Mouse (Mus musculus) liver, embryonic 18 days (tissue): ENCODE results near the gene Tmed1. TPM values are rescaled to one million over a fixed set of nuclear protein-coding genes. Genes with fewer than 3 reads are reported as not detected.

ENCODE experiments used
- polyA plus RNA-seq: library from polyadenylated mRNA; depleted of rRNA; stranded (reverse); fragments of >200 nt; gene quantifications from 2 replicates; pipeline ENCODE4 v1.2.3, GENCODE M21; 2012; rRNA removed

The Tmed1 gene
- 18.9 and 20.8 TPM in 2 replicates for polyA plus RNA-seq

GRCm38 (mm10) chr9:21509772-21510688 lies at the start of gene Tmed1:
Gene Tmed1, minus strand, starts transcription at chr9:21510252.

GRCm38 (mm10) chr9:21546789-21547074 lies 36.7 kb upstream of the Tmed1 start, which contains the start of gene Carm1:
Gene Carm1, plus strand, starts transcription at chr9:21546894.

GRCm38 (mm10) chr9:21525937-21526633 lies 16.0 kb upstream of the Tmed1 start, which contains the start of gene AB124611:
Gene AB124611, plus strand, starts transcription at chr9:21526176.

Other genes starting within 250 kb of the Tmed1 start
- 28.1 and 29.4 TPM in 2 replicates for gene Atg4d, start 245.0 kb downstream of the Tmed1 start, polyA plus RNA-seq
- gene Kri1, start 222.3 kb downstream of the Tmed1 start, polyA plus RNA-seq = 16.4 and 19.3 TPM in 2 replicates
- gene Cdkn2d, start 218.8 kb downstream of the Tmed1 start, polyA plus RNA-seq = 50.5 and 57.7 TPM in 2 replicates
- gene Ap1m2, start 197.9 kb downstream of the Tmed1 start, polyA plus RNA-seq = 0.45 and 0.55 TPM in 2 replicates
- gene Slc44a2, start 189.6 kb downstream of the Tmed1 start, polyA plus RNA-seq = 13.5 and 14.8 TPM in 2 replicates
- gene Ilf3, start 142.4 kb downstream of the Tmed1 start, polyA plus RNA-seq = 18.1 and 20.1 TPM in 2 replicates
- gene Qtrt1, start 98.4 kb downstream of the Tmed1 start, polyA plus RNA-seq = 21.2 and 22.9 TPM in 2 replicates
- gene Dnm2, start 85.3 kb downstream of the Tmed1 start, polyA plus RNA-seq = 27.2 and 33.8 TPM in 2 replicates
- gene AB124611, start 15.9 kb upstream of the Tmed1 start, polyA plus RNA-seq = 19.9 and 20.6 TPM in 2 replicates
- 15.1 and 20.3 TPM in 2 replicates for gene Carm1, start 36.6 kb upstream of the Tmed1 start, polyA plus RNA-seq
- 13.7 and 14.3 TPM in 2 replicates for gene Timm29, start 82.5 kb upstream of the Tmed1 start, polyA plus RNA-seq
- gene Yipf2, start 82.6 kb upstream of the Tmed1 start, polyA plus RNA-seq = 12.8 and 14.3 TPM in 2 replicates
- gene Smarca4, start 105.9 kb upstream of the Tmed1 start, polyA plus RNA-seq = 14.1 and 16.4 TPM in 2 replicates
- 23.3 and 25.4 TPM in 2 replicates for gene Ldlr, start 213.2 kb upstream of the Tmed1 start, polyA plus RNA-seq